Mouse (Mus musculus) cerebellum, adult 2 months (tissue): ENCODE data around the gene Susd4. TPM values are rescaled to one million over a fixed set of nuclear protein-coding genes. Genes with fewer than 3 reads are reported as not detected.
A peak's percentile ranks its signal among the peaks of the same experiment; 100 is the strongest.

Experiments
- DNase-seq, 2 experiments: peaks; one replicate each; pipeline ENCODE4 v3.0.0; 2021
- H3K27ac ChIP-seq: fragments of 200-500 bp; 2 replicates; pipeline ENCODE4 v1.5.1; 2012; ENCODE audit warnings: low read length, control low read depth, inconsistent platforms; ENCODE audit not compliant: insufficient read depth
- H3K27me3 ChIP-seq: fragments of 200-500 bp; 2 replicates; pipeline ENCODE4 v1.6.1; 2012; ENCODE audit warnings: inconsistent platforms, mild to moderate bottlenecking, low read length, moderate library complexity; ENCODE audit not compliant: control insufficient read depth, insufficient read depth
- H3K4me1 ChIP-seq: fragments of 200-500 bp; 2 replicates; pipeline ENCODE4 v1.6.1; 2011; ENCODE audit warnings: low read length; ENCODE audit not compliant: control insufficient read depth, insufficient read depth
- H3K4me3 ChIP-seq: fragments of 200-500 bp; replicated peaks from 2 replicates; pipeline ENCODE3; 2011; ENCODE audit warnings: mild to moderate bottlenecking, low read depth, low read length, control low read depth; ENCODE audit not compliant: insufficient read depth
- CTCF ChIP-seq: fragments of 200-500 bp; IDR thresholded peaks from 2 replicates; pipeline ENCODE4 v1.5.1; 2011; ENCODE audit warnings: low read depth, mild to moderate bottlenecking, control low read depth, low read length, moderate library complexity, borderline replicate concordance; ENCODE audit not compliant: insufficient read depth
- POLR2A ChIP-seq: fragments of 200-500 bp; IDR thresholded peaks from 2 replicates; pipeline ENCODE4 v1.6.1; 2011; ENCODE audit warnings: low read length, control low read depth, borderline replicate concordance; ENCODE audit not compliant: insufficient read depth
- WGBS: fragments of 180-500 bp; shearing (Covaris S2); methylation state at CpG from one replicate; pipeline ENCODE4 v1.1.7; 2018; 5-methylcytosine and 5-hydroxymethylcytosine counted together
- polyA plus RNA-seq: library from polyadenylated mRNA; depleted of rRNA; stranded (reverse); fragments of >200 nt; gene quantifications from 2 replicates; pipeline ENCODE4 v1.2.3, GENCODE M21; 2012

Susd4 gene
- polyA plus RNA-seq, 1 experiment = 97.7 TPM

DNA sequence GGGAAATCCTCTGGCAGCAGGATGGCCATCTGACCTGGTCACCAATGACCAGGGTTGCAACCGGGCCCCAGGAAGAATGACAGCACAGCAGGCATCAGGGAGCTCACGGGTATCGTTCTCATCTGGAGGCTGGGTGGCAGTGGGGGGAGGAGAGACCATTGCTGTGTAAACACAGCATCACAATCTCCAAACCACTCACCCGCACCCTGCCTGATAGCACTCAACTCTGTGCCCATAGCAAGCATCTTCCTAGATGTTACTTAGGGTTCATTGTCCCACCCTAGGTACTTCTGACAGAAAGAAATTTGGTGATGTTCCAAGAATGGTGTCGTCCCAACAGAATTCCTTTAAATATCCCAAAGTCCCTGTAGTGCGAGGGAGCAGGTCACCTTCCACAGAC lies 133.4 kb downstream of the Susd4 start:
- DNase-seq = no peak
- no peak overlapping the region for H3K4me3 ChIP-seq
- TF ChIP-seq CTCF = no peak
- TF ChIP-seq POLR2A = no peak
- no peaks in the 10 kb centered on the region; the same call in 1 of the 2 replicates for H3K27me3 ChIP-seq
- no peak overlapping the region for H3K27ac ChIP-seq
- 0 out of 2 replicates have a peak, but pooled peaks cover 9% of the 10 kb centered on the region for H3K4me1 ChIP-seq
- WGBS = 40% methylated on average over 6 of the region's 6 CpGs

DNA sequence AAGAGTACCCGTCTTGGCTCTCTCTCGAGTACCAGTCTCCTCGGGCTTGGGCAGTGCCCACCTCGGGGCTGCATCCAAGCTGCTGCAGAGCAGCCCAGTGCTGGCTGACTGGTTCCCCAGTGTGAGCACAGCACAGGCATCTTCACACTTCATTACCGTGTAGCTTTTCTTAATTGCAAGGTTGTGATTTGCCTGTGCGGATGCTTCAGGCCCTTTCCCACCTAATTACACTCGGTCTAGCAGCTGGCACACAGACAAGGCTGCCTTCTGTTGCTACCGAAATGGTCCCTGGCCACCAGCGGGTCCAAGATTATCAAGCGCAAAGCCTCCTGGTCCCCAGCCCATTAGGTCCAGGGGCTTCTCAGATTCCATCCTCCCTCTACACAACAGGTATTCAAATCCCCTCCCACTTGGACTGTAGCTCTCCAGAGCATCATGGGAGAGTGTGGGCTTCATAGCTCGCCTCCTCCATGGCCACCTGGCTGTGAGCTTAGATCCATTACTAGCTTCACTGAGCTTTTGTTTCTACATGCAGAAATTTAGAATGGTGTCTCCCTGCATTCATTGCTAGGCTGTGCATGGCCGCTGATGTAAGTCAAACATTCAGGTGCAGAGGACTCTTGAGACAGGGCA lies 134.0 kb downstream of the Susd4 start:
- Histone ChIP-seq H3K4me1 (0 out of 2 replicates have a peak, but pooled peaks cover 9% of the 10 kb centered on the region), H3K4me3 (no peak overlapping the region), H3K27ac (no peak overlapping the region), H3K27me3 (no peaks in the 10 kb centered on the region)
- TF ChIP-seq CTCF = no peak
- no peak for TF ChIP-seq POLR2A
- DNase-seq = peak; percentile 43 to 59
- WGBS = 17% methylated on average over 12 of the region's 12 CpGs

- Histone ChIP-seq H3K4me3 (no peak overlapping the region), H3K27ac (no peak overlapping the region), H3K27me3 (no peaks in the 10 kb centered on the region), H3K4me1 (0 out of 2 replicates have a peak, but pooled peaks cover 4% of the 10 kb centered on the region)
- 38% methylated on average over 5 of the region's 5 CpGs for WGBS
- no peak for DNase-seq
- TF ChIP-seq CTCF = no peak
- TF ChIP-seq POLR2A = no peak
These were observed 138.4 kb downstream of the Susd4 start for GRCm38 (mm10) chr1:182902095-182902494.

GRCm38 (mm10) chr1:182902906-182903305 lies 139.2 kb downstream of the Susd4 start:
- TF ChIP-seq POLR2A = no peak
- no peak for TF ChIP-seq CTCF
- H3K27ac ChIP-seq = no peak overlapping the region
- H3K4me1 ChIP-seq = 0 out of 2 replicates have a peak, but pooled peaks cover 1% of the 10 kb centered on the region
- no peak overlapping the region for H3K4me3 ChIP-seq
- WGBS = 87% methylated on average over 3 of the region's 3 CpGs
- DNase-seq = no peak
- no peaks in the 10 kb centered on the region for H3K27me3 ChIP-seq

GRCm38 (mm10) chr1:182905669-182906068 lies 142.0 kb downstream of the Susd4 start:
- no peak overlapping the region for H3K4me3 ChIP-seq
- no peaks in the 10 kb centered on the region for H3K27me3 ChIP-seq
- no peak for DNase-seq
- peaks cover 4% of the 10 kb centered on the region; the same call in 1 of the 2 replicates for H3K4me1 ChIP-seq
- TF ChIP-seq POLR2A = no peak
- no peak for TF ChIP-seq CTCF
- 83% methylated on average over 3 of the region's 3 CpGs for WGBS
- no peak overlapping the region for H3K27ac ChIP-seq

GRCm38 (mm10) chr1:182908050-182909036 lies 144.7 kb downstream of the Susd4 start:
- WGBS = 19% methylated on average over 14 of the region's 14 CpGs
- Histone ChIP-seq H3K4me1 (peaks cover 4% of the 10 kb centered on the region; the same call in 1 of the 2 replicates), H3K27ac (no peak overlapping the region), H3K27me3 (no peaks in the 10 kb centered on the region), H3K4me3 (no peak overlapping the region)
- TF ChIP-seq CTCF (no peak), POLR2A (no peak)
- DNase-seq = peak; percentile 51 to 68

DNA sequence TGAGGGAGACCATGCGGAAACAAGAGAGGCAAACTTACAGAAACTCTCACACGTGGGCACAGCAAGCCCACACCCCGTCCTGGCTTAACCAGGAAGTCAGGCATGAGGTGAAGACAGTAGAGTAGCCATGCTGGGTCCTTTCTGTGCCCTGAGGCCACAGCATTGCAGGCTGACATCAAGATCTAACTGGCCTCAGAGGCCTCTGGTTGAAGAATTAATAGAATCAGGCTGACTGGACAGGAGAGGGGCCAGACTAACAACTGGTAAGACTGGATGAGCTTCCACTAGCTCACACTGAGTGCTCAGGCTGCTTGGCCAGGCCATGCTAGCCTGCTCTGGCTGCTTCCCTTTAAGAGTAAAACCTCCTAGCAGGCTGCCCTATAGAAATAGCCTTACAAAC lies 145.4 kb downstream of the Susd4 start:
- Histone ChIP-seq H3K4me1 (peaks cover 4% of the 10 kb centered on the region; the same call in 1 of the 2 replicates), H3K27me3 (no peaks in the 10 kb centered on the region), H3K27ac (no peak overlapping the region), H3K4me3 (no peak overlapping the region)
- 60% methylated on average over 3 of the region's 3 CpGs for WGBS
- TF ChIP-seq POLR2A (no peak), CTCF (no peak)
- DNase-seq = no peak

GRCm38 (mm10) chr1:182909596-182909995 lies 145.9 kb downstream of the Susd4 start:
- Histone ChIP-seq H3K27me3 (no peaks in the 10 kb centered on the region), H3K4me3 (no peak overlapping the region), H3K4me1 (peaks cover 4% of the 10 kb centered on the region; the same call in 1 of the 2 replicates), H3K27ac (no peak overlapping the region)
- DNase-seq = no peak
- TF ChIP-seq POLR2A (no peak), CTCF (no peak)
- 86% methylated on average over 5 of the region's 5 CpGs for WGBS
